8 mouse cellular contexts compared by ENCODE assay signal in the genomic region with DNA sequence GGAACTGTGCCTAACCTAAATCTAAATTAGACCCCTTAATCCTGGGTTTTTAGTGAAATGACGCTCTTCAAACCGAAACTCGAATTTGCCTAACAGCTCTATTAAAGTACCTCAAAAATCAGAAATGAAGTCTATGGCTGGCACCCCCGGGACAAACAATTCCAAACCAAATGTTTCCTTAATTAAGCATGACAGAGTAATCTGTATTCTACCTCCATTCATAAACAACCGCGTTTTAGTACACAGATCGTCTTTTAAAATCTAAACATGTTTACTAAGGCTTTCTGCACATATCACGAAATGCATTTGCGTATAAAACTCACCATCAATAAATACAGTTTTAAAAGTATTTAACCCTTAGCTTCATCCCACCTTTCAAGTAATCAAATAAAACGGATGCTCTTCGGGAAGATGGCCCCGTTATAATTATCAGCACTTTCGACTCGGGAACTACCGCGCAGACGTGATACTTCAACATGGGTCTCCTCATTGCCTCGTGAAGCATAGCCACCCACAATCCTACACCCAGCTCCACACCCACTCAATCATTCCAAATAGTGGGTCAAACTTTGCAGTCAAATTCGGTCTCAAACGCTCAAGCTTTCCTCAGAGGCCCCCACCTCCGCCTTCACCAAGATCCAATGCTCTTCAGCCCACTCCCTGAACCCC. TPM values are rescaled to one million over a fixed set of nuclear protein-coding genes. Genes with fewer than 3 reads are reported as not detected.
DNase-seq lines count a peak whose midpoint lies in the region; ATAC-seq and TF ChIP-seq lines count a peak whose summit lies in the region.

No protein-coding gene starts in this region.

- 2% methylated on average over 21 of the region's 21 CpGs for WGBS in heart, embryonic 16.5 days
- WGBS in limb, embryonic 15.5 days: 2% methylated on average over 21 of the region's 21 CpGs
- WGBS in stomach, embryonic 14.5 days: 2% methylated on average over 21 of the region's 21 CpGs

- H3K27ac ChIP-seq in heart, embryonic 16.5 days (ENCODE audit: low read length): peak overlapping the region; percentile 89
- peak overlapping the region; percentile 93 for H3K27ac ChIP-seq in limb, embryonic 15.5 days
- H3K27ac ChIP-seq in stomach, embryonic 14.5 days (ENCODE audit: low read length): peak overlapping the region; percentile 87

- DNase-seq in heart, postnatal 36 days: no peak
- peak; percentile 38 for DNase-seq in G1E (ENCODE audit: low spot score)
- DNase-seq in adrenal gland, postnatal 4 days (ENCODE audit: low spot score in 2 of 2): no peak
- DNase-seq in adrenal gland, postnatal 10 days: no peak

- intact Hi-C loops in heart, postnatal 36 days (cut with DNase I): loop anchor here (2.0 to 5.0 kb wide), 3 partner anchors 46 to 113 kb away; a partner anchor contains a TSS

- no peaks in the 10 kb centered on the region for H3K27me3 ChIP-seq in heart, embryonic 16.5 days (ENCODE audit: control insufficient read depth, insufficient read depth, low read length)
- no peaks in the 10 kb centered on the region for H3K27me3 ChIP-seq in G1E (ENCODE audit: insufficient read depth, low read length)
- no peaks in the 10 kb centered on the region for H3K27me3 ChIP-seq in erythroblast, embryonic 14.5 days (ENCODE audit: control insufficient read depth)
- H3K27me3 ChIP-seq in limb, embryonic 15.5 days: no peaks in the 10 kb centered on the region
- no peaks in the 10 kb centered on the region for H3K27me3 ChIP-seq in stomach, embryonic 14.5 days (ENCODE audit: control insufficient read depth, insufficient read depth, low read length)

- H3K4me2 ChIP-seq in heart, embryonic 16.5 days (ENCODE audit: low read depth, low read length): peak overlapping the region; percentile 80
- H3K4me2 ChIP-seq in limb, embryonic 15.5 days: peak overlapping the region; percentile 59
- peak overlapping the region; percentile 63 for H3K4me2 ChIP-seq in stomach, embryonic 14.5 days (replicated peaks; ENCODE audit: low read depth, low read length)

- peaks cover 20% of the 10 kb centered on the region for H3K36me3 ChIP-seq in heart, embryonic 16.5 days (ENCODE audit: control insufficient read depth, insufficient read depth)
- H3K36me3 ChIP-seq in G1E (replicated peaks): peaks cover 45% of the 10 kb centered on the region
- peaks cover 32% of the 10 kb centered on the region for H3K36me3 ChIP-seq in erythroblast, embryonic 14.5 days (ENCODE audit: control insufficient read depth)
- peaks cover 33% of the 10 kb centered on the region for H3K36me3 ChIP-seq in limb, embryonic 15.5 days
- peaks cover 8% of the 10 kb centered on the region for H3K36me3 ChIP-seq in stomach, embryonic 14.5 days (ENCODE audit: control insufficient read depth, insufficient read depth, low read length)

- peak overlapping the region; percentile 83 for H3K9ac ChIP-seq in heart, embryonic 16.5 days (ENCODE audit: low read length)
- peak overlapping the region; percentile 64 for H3K9ac ChIP-seq in limb, embryonic 15.5 days
- H3K9ac ChIP-seq in stomach, embryonic 14.5 days (replicated peaks; ENCODE audit: low read depth, low read length): peak overlapping the region; percentile 83

- H3K4me3 ChIP-seq in heart, embryonic 16.5 days (ENCODE audit: low read length): peak overlapping the region; percentile 69
- H3K4me3 ChIP-seq in G1E (ENCODE audit: low read depth, low read length): peak overlapping the region; percentile 80
- peak overlapping the region; percentile 87 for H3K4me3 ChIP-seq in erythroblast, embryonic 14.5 days (replicated peaks)
- H3K4me3 ChIP-seq in limb, embryonic 15.5 days: peak overlapping the region; percentile 61
- peak overlapping the region; percentile 67 for H3K4me3 ChIP-seq in stomach, embryonic 14.5 days (ENCODE audit: low read depth, low read length)

- ATAC-seq in heart, embryonic 16.5 days (replicated peaks; ENCODE audit: extremely low read depth, insufficient read depth, low FRiP score): 0 out of 2 replicates have a peak, but pooled peaks have one; percentile 5
- ATAC-seq in G1E (ENCODE audit: extremely low read depth, insufficient number of reproducible peaks, low FRiP score, poor library complexity, severe bottlenecking): no peak
- peak; percentile 33 for ATAC-seq in limb, embryonic 15.5 days (ENCODE audit: insufficient number of reproducible peaks, low FRiP score, low TSS enrichment, low read depth)
- peak; percentile 5; the same call in 1 of the 2 replicates for ATAC-seq in stomach, embryonic 14.5 days (ENCODE audit: insufficient number of reproducible peaks, insufficient read depth, low FRiP score, low read depth)

- TF ChIP-seq CTCF in G1E (IDR thresholded peaks at IDR 0.05; ENCODE audit: low read depth, low read length): no peak

- peaks cover 21% of the 10 kb centered on the region for H3K4me1 ChIP-seq in heart, embryonic 16.5 days (ENCODE audit: control insufficient read depth, insufficient read depth, low read length)
- H3K4me1 ChIP-seq in G1E (ENCODE audit: insufficient read depth, low read depth, low read length): peaks cover 25% of the 10 kb centered on the region
- peaks cover 28% of the 10 kb centered on the region for H3K4me1 ChIP-seq in erythroblast, embryonic 14.5 days (ENCODE audit: control insufficient read depth)
- peaks cover 8% of the 10 kb centered on the region for H3K4me1 ChIP-seq in limb, embryonic 15.5 days
- H3K4me1 ChIP-seq in stomach, embryonic 14.5 days (ENCODE audit: control insufficient read depth, insufficient read depth, low read length): peaks cover 12% of the 10 kb centered on the region

- peaks cover 10% of the 10 kb centered on the region for H3K9me3 ChIP-seq in heart, embryonic 16.5 days (replicated peaks; ENCODE audit: control insufficient read depth, low read length)
- peaks cover 32% of the 10 kb centered on the region for H3K9me3 ChIP-seq in G1E (replicated peaks)
- peaks cover 7% of the 10 kb centered on the region for H3K9me3 ChIP-seq in erythroblast, embryonic 14.5 days (ENCODE audit: control insufficient read depth, low read length)
- H3K9me3 ChIP-seq in limb, embryonic 15.5 days: peaks cover 19% of the 10 kb centered on the region
- peaks cover 26% of the 10 kb centered on the region for H3K9me3 ChIP-seq in stomach, embryonic 14.5 days (ENCODE audit: control insufficient read depth, low read depth, low read length)

RNA-seq across cellular contexts. Expression of a gene that starts 0.5 kb away (rescaled TPM):
- polyA plus RNA-seq in heart, embryonic 16.5 days (2015; fragmentation: Nextera tagmentation; extraction: Ambion mirVana): 7.2 and 7.3 TPM in 2 replicates
- 10 to 100 TPM; 26.3 to 30.3 TPM for total RNA-seq in heart, postnatal 36 days (2021)
- total RNA-seq in G1E (2014; fragmentation: Nextera tagmentation) (123 and 124 TPM in 2 replicates), G1E (2017) (74.8 and 77.9 TPM in 2 replicates)
- 4.6 and 12.7 TPM in 2 replicates for polyA plus RNA-seq in G1E (2012)
- 0.14 and 0.46 TPM in 2 replicates for polyA plus RNA-seq in erythroblast, embryonic 14.5 days (2012)
- polyA plus RNA-seq in limb, embryonic 15.5 days (2015; fragmentation: Nextera tagmentation; extraction: Ambion mirVana): 17.4 and 18.7 TPM in 2 replicates
- 19.6 and 22.3 TPM in 2 replicates for polyA plus RNA-seq in stomach, embryonic 14.5 days (2014; fragmentation: Nextera tagmentation; extraction: Ambion mirVana)
- 10 to 100 TPM; 77.4 to 83.3 TPM for total RNA-seq in adrenal gland, postnatal 4 days (2021)
- total RNA-seq in adrenal gland, postnatal 10 days (2021): 10 to 100 TPM; 57.4 to 65.2 TPM

RNA-seq across cellular contexts. Expression of a gene that starts 14.9 kb away (rescaled TPM):
- polyA plus RNA-seq in heart, embryonic 16.5 days (2015; fragmentation: Nextera tagmentation; extraction: Ambion mirVana): 506 and 580 TPM in 2 replicates
- 1,000 to 10,000 TPM; 2,810 to 3,153 TPM for total RNA-seq in heart, postnatal 36 days (2021)
- total RNA-seq in G1E (2014; fragmentation: Nextera tagmentation) (16.0 and 19.4 TPM in 2 replicates), G1E (2017) (55.2 and 57.0 TPM in 2 replicates)
- 23.4 and 32.4 TPM in 2 replicates for polyA plus RNA-seq in G1E (2012)
- 0.12 TPM in 1 of 2 replicates, not detected in the other for polyA plus RNA-seq in erythroblast, embryonic 14.5 days (2012)
- polyA plus RNA-seq in limb, embryonic 15.5 days (2015; fragmentation: Nextera tagmentation; extraction: Ambion mirVana): 3.4 and 10.1 TPM in 2 replicates
- polyA plus RNA-seq in stomach, embryonic 14.5 days (2014; fragmentation: Nextera tagmentation; extraction: Ambion mirVana): 5.7 and 8.2 TPM in 2 replicates
- 100 to 1,000 TPM; 176 to 250 TPM for total RNA-seq in adrenal gland, postnatal 4 days (2021)
- 1,000 to 10,000 TPM; 1,474 to 1,616 TPM for total RNA-seq in adrenal gland, postnatal 10 days (2021)

RNA-seq across cellular contexts. Expression of a gene that starts 29.6 kb away (rescaled TPM):
- 85.4 and 87.7 TPM in 2 replicates for polyA plus RNA-seq in heart, embryonic 16.5 days (2015; fragmentation: Nextera tagmentation; extraction: Ambion mirVana)
- total RNA-seq in heart, postnatal 36 days (2021): 100 to 1,000 TPM; 289 to 298 TPM
- total RNA-seq in G1E (2014; fragmentation: Nextera tagmentation): 313 and 371 TPM in 2 replicates
- total RNA-seq in G1E (2017): 182 and 204 TPM in 2 replicates
- 98.4 and 131 TPM in 2 replicates for polyA plus RNA-seq in G1E (2012)
- 17.1 and 21.2 TPM in 2 replicates for polyA plus RNA-seq in erythroblast, embryonic 14.5 days (2012)
- 102 and 117 TPM in 2 replicates for polyA plus RNA-seq in limb, embryonic 15.5 days (2015; fragmentation: Nextera tagmentation; extraction: Ambion mirVana)
- polyA plus RNA-seq in stomach, embryonic 14.5 days (2014; fragmentation: Nextera tagmentation; extraction: Ambion mirVana): 95.8 and 99.8 TPM in 2 replicates
- 100 to 1,000 TPM; 418 to 431 TPM for total RNA-seq in adrenal gland, postnatal 4 days (2021)
- 100 to 1,000 TPM; 444 to 475 TPM for total RNA-seq in adrenal gland, postnatal 10 days (2021)

RNA-seq across cellular contexts. Expression of a gene that starts 47.3 kb away (rescaled TPM):
- polyA plus RNA-seq in heart, embryonic 16.5 days (2015; fragmentation: Nextera tagmentation; extraction: Ambion mirVana): 11.2 and 13.3 TPM in 2 replicates
- total RNA-seq in heart, postnatal 36 days (2021): 1 to 10 TPM; 1.8 to 2.7 TPM
- total RNA-seq in G1E (2014; fragmentation: Nextera tagmentation): 5.8 and 8.7 TPM in 2 replicates
- 6.7 and 6.8 TPM in 2 replicates for total RNA-seq in G1E (2017)
- polyA plus RNA-seq in G1E (2012): 2.4 and 2.6 TPM in 2 replicates
- 0.11 TPM in 1 of 2 replicates, not detected in the other for polyA plus RNA-seq in erythroblast, embryonic 14.5 days (2012)
- 13.2 and 13.8 TPM in 2 replicates for polyA plus RNA-seq in limb, embryonic 15.5 days (2015; fragmentation: Nextera tagmentation; extraction: Ambion mirVana)
- polyA plus RNA-seq in stomach, embryonic 14.5 days (2014; fragmentation: Nextera tagmentation; extraction: Ambion mirVana): 6.4 and 7.3 TPM in 2 replicates
- total RNA-seq in adrenal gland, postnatal 4 days (2021): 10 to 100 TPM in 1 of 2 experiments, 1 to 10 TPM in 1; 8.0 to 10.2 TPM
- 1 to 10 TPM; 4.1 to 6.5 TPM for total RNA-seq in adrenal gland, postnatal 10 days (2021)

Comparison
In these comparisons a context has a peak if more than half of its experiments do, and no peak if none do; other contexts are left out.
1. RNA of a gene that starts 14.9 kb away (polyA plus RNA-seq): 506 to 580 TPM in heart, embryonic 16.5 days; 23.4 to 32.4 TPM in G1E, 5.7 to 8.2 TPM in stomach, embryonic 14.5 days, 3.4 to 10.1 TPM in limb, embryonic 15.5 days and 0.12 TPM in erythroblast, embryonic 14.5 days; every median in the first group is over 10 times any median in the second.
2. Peak in every context shown above with its lines, with median percentiles within 50 percentile points of each other: H3K27ac ChIP-seq, H3K4me2 ChIP-seq, H3K4me3 ChIP-seq and H3K9ac ChIP-seq.